Mouse (Mus musculus) monocyte, adult 5-6 weeks (primary cell): ENCODE measurements around the gene Grrp1. TPM values are rescaled to one million over a fixed set of nuclear protein-coding genes. Genes with fewer than 3 reads are reported as not detected.
"Not testable (repeated sequence)": the region's sequence is repeated elsewhere in the genome, so short reads cannot be mapped to it uniquely, and the experiment has no call there.

Experiments
- ATAC-seq: fragments of 153-309, 156-312 bp; replicated peaks from 2 replicates; pipeline ENCODE4 v1.8.0; 2017; ENCODE audit warnings: mild to moderate bottlenecking; ENCODE audit not compliant: low TSS enrichment, insufficient number of reproducible peaks, severe bottlenecking, poor library complexity, low FRiP score
- total RNA-seq: library from RNA; stranded (forward); fragments of 200-1000, 200-491, 200-594 nt; gene quantifications from 3 replicates; pipeline ENCODE4 v1.2.3, GENCODE M21; 2017

Gene Grrp1
- total RNA-seq, 1 experiment from 2014 or later: not detected

DNA sequence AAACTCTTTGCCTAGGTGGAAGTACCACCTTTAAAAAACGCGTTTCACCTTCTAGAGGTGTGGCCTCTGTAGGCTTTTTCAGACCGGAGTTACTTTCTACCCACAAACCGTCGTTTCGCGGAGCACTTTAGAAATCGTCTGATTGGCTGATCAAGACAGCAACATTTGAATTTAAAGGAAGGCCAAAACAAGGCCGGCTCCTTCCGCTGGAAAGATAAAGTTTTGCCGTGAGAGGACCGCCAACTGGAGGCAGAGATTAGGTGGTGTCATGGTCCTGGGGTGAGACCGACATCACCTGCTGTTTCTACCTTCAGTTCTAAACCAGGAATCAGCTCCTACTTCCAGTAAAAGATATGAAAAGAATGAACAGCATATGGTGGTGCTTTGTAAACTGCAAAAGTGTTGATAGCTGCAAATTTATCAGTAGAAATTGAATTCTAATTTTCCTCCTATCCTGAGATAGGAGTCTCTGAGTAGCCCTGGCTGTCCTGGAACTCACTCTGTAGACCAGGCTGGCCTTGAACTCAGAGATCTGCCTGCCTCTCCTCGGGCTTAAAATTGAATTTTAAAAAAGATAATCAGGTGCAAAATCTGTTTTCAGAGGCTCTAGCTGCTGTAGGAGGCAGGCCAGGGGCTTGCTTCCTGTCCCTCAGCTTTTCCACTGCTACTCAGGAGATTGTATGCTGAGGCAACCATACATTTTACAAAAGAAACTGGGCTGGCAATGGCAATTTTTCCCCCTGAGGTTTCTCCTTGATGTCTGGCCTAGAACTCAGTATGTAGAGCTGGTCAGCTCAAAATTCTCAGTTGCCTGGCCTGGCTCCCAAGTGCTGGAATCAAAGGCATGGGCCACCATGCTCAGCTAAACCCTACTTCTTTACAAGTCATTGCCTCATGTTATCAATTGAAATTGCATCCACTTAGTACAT, 19.8 kb upstream of the Grrp1 start:
- peak; percentile 66 for ATAC-seq

DNA sequence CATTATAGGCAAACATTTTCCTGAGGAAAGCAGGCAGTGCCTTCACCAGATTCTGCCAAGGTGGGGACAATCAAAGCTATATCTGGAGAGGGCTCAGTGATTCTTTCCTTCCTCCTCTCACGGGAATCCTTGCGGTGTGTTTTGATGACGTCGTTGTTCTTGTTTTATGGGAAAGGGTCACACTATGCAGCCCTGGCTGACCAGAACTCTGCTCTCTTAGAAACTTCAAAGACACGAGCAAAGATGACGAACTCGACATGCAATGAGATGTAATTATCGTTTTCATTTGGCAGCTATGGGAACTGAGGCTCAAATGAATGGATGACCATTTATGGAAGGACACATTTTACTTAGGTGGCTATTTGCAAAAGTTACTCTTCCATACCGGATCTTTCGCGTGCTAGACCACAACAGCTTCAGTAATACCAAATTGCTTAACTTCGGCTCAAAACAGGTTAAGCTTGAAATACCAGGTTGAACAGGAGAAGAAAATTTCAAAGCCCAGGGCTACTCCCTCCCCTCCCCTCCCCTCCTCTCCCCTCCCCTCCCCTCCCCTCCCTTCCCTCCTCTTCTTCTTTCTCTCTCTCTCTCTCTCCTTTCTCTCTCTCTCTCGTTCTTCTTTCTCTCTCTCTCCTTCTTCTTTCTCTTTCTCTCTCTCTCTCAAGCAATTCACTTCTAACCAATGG, 19.0 kb upstream of the Grrp1 start:
- no peak for ATAC-seq

DNA sequence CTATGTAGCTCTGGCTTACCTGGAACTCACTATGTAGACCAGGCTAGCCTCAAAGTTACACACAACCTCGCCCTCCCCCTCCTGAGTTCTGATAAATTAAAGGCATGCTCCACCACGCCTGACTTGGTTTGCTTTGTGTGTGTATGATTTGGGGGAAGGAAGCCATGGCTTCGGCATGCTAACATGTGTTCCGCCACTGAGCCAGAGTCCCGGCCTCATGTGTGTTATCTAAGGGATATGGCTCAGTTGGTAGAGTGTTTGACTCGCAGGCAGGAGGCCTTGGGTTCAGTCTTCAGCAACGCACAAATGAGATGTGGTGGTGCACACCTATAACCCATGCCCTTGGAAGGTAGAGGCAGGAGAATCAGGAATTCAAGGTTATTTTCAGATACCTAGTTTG, 18.1 kb upstream of the Grrp1 start:
- no peak for ATAC-seq

DNA sequence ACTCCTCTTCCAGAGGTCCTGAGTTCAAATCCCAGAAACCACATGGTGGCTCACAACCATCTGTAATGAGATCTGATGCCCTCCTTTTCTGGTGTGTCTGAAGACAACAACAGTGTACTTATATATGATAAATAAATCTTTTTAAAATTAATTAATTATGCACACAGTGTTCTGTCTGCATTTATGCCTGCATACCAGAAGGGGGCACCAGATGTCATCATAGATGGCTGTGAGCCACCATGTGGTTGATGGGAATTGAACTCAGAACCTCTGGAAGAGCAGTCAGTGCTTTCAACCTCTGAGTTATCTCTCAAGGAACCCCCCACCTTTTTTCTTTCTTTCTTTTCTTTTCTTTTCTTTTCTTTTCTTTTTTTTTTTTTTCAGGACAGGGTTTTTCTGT, 15.7 kb upstream of the Grrp1 start:
- ATAC-seq: not testable (repeated sequence)

DNA sequence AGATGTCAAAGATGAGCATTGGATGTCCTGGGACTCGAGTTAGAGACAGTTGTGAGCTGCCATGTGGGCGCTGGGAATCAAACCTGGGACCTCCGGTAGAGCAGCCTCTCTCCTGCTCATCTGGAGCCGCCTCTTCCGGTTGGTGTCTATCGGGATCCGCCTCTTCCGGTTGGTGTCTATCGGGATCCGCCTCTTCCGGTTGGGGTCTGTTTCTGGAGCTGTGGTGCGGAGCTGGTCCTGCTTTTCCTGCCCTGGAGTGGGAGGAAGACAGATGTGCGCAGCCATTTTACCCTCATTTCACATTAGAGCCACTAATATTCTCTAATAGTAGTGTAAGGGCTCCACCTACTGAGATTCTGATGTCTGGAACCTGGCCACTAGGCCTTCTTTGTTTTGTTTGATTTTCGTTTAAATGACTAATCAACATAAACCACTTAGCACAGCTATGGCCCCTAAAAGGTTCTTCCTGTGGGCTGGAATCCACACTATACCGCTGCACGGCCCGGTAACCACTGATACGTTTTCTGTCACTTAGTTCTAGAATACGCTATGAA, 14.3 kb upstream of the Grrp1 start:
- no peak for ATAC-seq

DNA sequence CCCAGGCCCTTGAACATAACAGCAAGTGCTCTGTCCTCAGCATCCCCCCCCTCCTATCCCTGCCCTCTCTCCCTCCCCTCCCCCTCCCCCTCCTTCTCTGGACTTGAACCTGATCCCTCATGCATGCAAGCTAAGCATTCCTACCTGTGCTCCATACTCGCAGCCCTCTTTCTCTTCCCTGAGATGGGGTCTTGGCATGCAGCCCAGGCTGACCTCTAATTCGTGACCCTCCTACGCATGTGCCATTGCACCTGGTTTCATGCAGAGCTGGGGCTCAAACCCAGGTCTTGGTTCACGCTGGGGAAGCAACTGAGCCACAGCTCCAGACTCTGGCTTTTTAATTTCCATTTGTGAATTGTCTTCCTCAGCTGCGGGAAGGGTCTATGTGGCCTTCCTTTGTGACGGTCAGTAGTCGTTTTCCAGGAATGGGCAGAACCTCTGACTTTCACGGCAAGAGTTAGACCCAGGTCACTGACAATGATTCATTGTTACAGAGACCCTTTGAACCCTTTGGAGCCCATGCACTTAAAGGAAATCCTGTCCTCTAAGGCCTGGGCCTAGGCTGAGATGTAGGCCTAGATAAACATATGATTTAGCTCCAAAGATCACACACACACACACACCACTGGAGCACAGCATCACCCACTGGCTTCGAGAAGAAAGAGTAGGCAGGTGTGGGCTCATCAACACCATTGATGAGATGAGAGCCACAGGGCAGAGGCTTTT, 12.1 kb upstream of the Grrp1 start:
- no peak for ATAC-seq

DNA sequence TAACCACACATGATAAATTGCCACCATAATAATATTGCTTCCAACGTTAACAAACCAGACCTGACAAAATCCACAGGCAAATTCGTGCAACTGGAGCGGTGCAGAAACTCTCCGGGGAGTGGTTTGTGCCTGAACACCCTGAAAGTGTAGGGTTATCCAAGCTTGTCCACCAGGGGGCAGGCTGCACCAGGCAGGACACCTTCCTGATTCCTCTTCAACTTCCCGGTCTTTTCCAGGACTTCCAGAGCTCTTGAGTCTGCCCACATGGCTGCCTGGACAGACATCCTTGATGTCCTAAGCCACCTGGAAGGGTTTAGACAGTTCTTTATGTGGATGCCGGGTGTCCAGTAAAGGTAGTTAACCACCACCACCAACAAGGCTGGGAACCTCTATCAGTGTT, 9.3 kb upstream of the Grrp1 start:
- ATAC-seq: no peak

DNA sequence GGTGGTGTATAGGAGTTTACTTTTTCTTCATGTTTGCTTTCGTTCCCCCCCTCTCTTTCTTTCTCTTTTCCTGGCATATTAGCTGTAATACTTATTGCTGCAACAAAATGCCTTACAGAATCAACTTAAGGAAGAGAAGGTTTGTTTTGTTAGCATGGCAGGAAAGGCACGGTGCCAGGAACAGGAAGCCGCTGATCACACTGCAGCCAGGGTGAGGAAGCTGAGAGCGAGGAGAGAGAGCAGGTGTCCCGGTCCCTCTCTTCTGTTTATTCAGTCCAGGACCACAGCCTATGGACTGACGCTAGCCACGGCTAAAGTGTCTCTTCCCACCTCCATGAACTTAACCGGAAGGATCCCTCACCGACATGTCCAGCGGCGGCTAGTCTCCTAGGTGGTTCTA, 4.4 kb upstream of the Grrp1 start:
- ATAC-seq: no peak

DNA sequence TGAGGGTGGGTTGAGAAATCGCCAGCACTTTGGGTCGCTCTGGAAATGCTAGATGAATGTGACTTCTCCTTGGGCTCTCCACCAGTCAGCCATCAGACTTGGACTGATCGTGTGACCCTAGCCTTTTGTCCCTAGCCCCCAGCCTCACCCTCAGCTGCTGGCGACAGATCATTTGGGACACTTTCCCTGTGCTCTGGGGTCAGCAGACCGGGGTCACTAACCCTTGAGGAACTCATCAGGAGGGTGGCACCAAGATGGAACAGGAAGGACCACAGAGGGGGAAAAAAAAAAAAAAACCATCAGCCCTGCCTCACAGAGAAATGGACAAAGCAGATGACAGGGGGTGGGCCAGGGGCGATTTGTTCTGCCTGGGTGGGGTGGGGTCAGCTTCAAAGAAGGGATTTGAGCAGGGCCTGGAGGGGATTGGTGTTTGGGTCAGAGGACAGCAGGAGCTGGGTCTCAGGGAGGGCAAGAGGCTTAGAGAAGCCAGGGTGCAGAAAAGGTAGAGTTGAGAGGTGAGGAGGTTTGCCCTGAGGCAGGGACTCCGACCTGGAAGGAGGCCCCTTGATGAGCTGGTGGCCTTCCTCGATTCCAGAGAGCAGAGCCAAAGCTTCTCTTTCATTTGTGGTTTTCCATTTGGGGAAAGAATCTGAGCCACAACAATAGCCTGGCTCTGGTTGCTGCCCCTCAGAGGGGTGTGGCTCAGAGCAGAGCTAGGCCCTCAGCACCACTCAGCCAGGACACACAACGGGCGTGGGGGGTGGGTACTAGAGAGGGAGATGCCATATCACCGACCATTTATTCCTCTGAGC, 3.5 kb upstream of the Grrp1 start:
- ATAC-seq: no peak

DNA sequence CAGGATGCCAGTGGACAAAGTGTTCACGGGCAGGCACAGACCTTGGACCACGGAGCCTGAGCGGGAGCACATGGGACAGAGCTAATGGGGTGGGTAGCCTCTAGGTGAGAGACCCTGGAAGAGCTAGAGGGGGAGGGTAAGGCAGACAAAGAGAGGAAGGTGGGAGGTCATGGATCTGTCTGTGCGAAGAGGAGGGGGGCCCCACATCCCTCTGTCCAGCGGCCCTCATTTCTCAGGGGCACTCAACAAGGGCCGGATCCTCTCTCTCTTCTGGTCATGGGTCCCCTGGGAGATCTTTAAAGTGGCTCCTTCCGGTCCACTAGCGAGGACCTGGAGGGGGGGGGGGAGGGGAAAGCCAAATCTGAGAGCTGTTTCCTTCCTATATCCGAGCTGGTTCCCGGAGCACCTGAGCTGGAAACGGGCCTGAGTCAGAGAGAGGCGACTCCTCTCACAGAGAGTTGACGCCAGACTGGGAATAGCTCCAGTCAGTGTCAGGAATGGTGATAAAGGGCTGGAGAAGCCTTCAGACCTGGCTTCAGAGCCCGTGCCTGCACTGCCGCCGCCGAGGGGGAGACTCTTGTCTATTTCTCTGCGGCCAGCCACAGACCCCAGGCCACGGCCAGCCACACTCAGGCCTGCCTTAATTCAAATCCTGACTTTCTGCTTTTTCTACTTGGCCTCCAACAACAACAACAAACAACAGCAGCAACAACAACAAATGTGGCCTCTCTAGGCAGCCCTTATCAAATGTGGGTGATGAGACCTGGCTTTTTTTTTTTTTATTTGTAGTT, 2.7 kb upstream of the Grrp1 start:
- no peak for ATAC-seq

DNA sequence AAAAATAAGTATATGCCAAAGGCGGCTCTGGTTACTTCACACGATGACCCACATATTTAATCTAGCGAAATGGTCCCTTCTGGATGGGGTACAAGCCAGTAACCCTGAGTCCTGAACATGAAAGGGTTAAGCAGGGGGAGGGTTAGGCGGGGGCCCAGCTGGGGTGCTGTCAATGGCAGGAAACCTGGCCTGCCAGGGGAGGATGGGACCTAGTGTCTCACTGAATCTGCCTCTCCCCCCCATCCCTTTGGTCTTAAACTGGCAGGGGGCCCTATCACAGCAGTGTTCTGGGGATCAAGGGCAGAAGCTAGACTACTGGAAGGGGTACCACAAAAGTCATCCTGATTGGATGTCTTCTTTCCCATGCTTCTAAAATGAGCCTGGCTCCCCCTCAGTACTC, 1.9 kb upstream of the Grrp1 start:
- ATAC-seq: no peak

DNA sequence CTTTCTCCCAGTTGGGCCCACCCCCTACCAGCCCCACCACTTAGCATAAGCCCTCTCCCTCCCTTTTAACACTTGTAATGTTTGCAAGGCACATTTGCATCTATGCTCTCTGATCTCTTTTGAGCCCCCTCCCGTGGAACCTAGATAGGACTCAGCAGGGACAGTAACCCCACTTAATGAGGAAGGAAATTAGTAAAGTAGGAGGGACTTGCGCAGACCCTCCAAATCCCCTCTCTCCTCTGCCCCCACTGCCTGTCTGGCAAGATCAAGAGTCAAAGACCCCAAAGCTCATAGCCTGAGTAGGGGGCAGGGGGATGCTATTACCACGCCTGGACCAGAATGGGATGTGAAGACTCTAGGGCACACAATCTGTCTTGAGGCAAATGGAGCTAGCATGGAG, 929 bp upstream of the Grrp1 start:
- no peak for ATAC-seq

DNA sequence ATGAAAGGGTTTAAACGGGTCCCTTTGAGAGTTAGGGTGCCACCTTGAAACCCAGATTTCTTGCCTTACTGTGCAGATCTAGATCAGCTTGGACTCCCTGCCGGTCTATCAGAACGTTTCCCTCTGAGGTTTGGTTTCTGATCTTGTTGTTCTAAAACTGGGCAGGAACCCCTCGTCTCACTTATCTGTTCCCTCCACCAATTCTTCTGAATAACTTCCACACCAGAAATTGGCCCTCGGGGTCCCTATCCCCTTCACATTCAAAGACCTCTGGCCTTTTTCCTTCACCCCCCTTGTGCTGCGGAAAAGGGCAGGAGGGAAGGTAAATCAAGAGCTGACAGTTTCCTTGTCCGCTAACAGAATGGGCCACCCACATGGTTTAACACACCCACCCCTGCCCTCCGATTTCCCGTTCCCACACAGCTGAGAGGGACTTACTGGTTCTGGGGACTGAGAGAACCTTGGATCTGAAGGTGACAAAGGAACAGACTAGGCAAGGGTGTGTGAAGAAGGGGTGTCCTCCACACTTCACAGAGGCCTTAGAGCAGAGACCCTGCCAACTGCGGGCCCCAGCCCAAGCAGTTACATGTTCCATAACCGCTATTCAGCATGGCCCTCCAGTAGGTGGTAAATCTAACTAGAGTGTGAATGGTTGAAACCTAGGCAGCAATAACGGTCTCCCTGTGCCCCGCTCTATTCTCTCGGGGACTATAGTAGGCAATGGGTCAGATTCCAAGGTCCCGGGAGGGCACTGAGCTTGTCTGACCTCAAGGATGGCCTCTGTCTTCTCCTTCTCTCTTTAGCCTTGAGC, 790 bp downstream of the Grrp1 start:
- no peak for ATAC-seq

DNA sequence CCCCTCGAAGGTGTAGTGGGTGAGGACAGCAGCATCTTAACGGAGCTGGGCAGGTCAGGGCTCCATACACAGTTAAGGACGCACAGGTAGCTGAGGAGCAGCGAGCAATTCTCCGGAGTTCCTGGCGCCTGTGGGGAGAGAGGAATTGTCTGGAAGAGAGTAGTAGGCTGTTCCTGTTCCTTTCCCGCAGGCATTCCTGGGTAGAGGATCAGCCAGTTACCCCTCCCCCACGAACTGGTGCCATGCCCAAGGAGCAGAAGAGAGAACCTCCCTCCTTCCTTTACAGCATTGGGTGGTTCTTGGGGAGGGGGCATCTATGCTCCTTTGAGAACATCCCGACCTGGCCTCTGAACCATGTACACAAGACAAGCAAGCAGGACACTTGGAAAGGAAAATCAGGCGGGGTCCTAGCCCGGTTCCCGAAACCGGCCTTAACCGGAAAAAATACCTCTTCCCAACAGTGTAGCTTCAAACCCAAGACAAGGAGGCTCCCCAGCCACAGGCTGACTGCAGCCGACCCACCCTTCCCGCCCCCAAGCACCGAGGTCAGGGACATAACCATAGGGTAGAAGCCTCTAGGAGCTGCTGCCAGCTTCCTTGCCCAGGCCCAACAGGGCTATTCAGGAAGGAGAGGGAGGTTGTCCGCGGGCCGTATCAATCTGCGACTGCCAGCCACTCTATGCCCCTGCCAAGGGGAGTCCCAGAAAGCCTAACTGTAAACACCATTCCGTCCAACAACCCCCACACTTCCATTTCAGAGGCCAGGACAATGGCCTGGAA, 1.6 kb downstream of the Grrp1 start:
- ATAC-seq: no peak

DNA sequence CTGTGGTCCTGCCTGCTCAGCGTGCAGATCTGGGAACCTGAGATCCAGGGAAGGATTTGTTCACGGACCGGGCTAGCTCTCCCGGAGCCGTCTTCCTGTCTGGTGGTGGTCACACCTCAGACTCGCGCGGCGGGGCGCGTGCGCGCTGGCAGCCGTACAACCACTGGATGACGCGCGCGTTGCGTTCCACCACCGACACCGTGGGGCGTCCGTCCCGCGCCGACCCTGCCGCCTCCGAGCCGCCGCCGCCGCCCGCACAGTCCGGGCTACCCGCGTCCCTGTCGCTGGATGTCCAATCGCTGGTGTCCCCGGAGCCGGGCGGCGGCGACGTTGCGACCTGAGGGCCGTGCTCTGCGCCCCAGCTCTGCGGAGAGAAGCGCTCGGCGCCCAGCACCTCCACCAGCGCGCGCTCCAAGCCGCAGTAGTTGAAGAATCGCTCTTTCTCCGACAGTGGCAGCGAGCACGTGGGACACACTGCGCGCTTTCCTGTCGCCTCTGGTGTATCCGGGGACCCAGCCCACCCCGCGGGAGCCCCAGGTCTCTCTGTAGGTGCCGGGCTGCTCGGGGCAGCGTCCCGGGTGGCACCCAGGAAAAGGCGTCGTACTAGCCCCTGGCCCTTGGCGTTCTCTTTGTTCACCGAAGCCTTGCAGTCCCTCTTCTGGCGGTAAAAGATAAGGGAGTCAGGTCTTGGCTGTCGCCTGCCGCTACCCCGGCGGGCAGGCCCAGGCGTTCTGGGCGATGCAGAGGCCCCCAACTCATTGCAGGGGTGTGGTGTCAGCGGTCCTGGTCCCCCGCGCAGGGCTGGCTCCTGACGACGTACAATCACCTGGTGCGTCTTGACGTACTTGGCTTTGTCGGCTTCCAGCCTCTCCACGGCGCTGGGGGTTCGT, 2.4 kb downstream of the Grrp1 start:
- ATAC-seq: no peak

DNA sequence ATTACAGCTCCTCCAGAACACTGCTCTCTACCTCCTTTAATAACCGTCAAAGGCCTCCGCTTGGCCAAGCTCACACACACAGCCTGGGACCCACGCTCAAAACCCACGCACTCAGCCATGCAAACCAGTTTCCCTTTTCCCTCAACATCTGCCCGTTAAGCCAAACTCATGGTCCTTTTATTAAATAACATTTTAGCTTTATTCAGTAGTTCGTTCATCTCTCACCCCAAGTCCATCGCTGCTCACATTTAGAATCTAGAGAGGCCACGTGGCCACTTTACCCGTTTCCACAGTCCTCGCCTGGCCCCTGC, 3.0 kb downstream of the Grrp1 start:
- ATAC-seq: no peak
